Mouse (Mus musculus) cerebellum, adult 11 months (tissue): ENCODE measurements around the gene Cul5.

ENCODE experiments used
- DNase-seq: peaks from one replicate; pipeline ENCODE4 v3.0.0; 2022

Cul5 gene

GRCm38 (mm10) chr9:53604954-53605353 lies 64.9 kb downstream of the Cul5 start:
- no peak for DNase-seq

- no peak for DNase-seq
Measured at GRCm38 (mm10) chr9:53603849-53604248, 66.0 kb downstream of the Cul5 start.

GRCm38 (mm10) chr9:53603384-53603783 lies 66.4 kb downstream of the Cul5 start:
- no peak for DNase-seq

- DNase-seq = no peak
Measured at GRCm38 (mm10) chr9:53601541-53601940, 68.3 kb downstream of the Cul5 start.

- DNase-seq = no peak
Measured at GRCm38 (mm10) chr9:53598631-53599030, 71.2 kb downstream of the Cul5 start.

- no peak for DNase-seq
Measured at GRCm38 (mm10) chr9:53596971-53597600, 72.7 kb downstream of the Cul5 start.

GRCm38 (mm10) chr9:53594764-53595163 lies 75.0 kb downstream of the Cul5 start:
- peak; percentile 34 for DNase-seq

- peak; percentile 47 for DNase-seq
Measured at GRCm38 (mm10) chr9:53581870-53582269, 87.9 kb downstream of the Cul5 start.

GRCm38 (mm10) chr9:53575721-53576120 lies 94.1 kb downstream of the Cul5 start:
- DNase-seq = no peak

GRCm38 (mm10) chr9:53572516-53573307 lies 97.1 kb downstream of the Cul5 start:
- no peak for DNase-seq

GRCm38 (mm10) chr9:53570662-53571061 lies 99.2 kb downstream of the Cul5 start:
- DNase-seq = peak; percentile 27
